Mouse (Mus musculus) cerebellum, postnatal 10 days (tissue): ENCODE data around the gene Gm20883.
"Not testable (repeated sequence)": the region's sequence is repeated elsewhere in the genome, so short reads cannot be mapped to it uniquely, and the experiment has no call there.

Experiments used
- DNase-seq, 2 experiments: peaks; one replicate each; pipeline ENCODE4 v3.0.0; 2021; ENCODE audit warnings: mixed read lengths in 2 of 2

Gene Gm20883

GRCm38 (mm10) chrY:50607951-50608350 lies at the start of gene Gm20883:
Gene Gm20883 (plus strand): TSS chrY:50608251.
- DNase-seq: not testable (repeated sequence)
